Mouse (Mus musculus) cerebellum, adult 2 months (tissue): ENCODE data around the gene Btbd19.

Experiments used
- CTCF ChIP-seq: fragments of 200-500 bp; IDR thresholded peaks from 2 replicates; pipeline ENCODE4 v1.5.1; 2011; ENCODE audit warnings: low read depth, mild to moderate bottlenecking, control low read depth, low read length, moderate library complexity, borderline replicate concordance; ENCODE audit not compliant: insufficient read depth
- POLR2A ChIP-seq: fragments of 200-500 bp; IDR thresholded peaks from 2 replicates; pipeline ENCODE4 v1.6.1; 2011; ENCODE audit warnings: low read length, control low read depth, borderline replicate concordance; ENCODE audit not compliant: insufficient read depth

GRCm38 (mm10) chr4:117150212-117150733 lies 24.7 kb upstream of the Btbd19 start:
- TF ChIP-seq CTCF: no peak
- TF ChIP-seq POLR2A: no peak
